Mouse (Mus musculus) hindbrain, postnatal 0 days (tissue): ENCODE data around the gene Dmxl2. TPM values are rescaled to one million over a fixed set of nuclear protein-coding genes. Genes with fewer than 3 reads are reported as not detected.

Source experiments
- ATAC-seq: fragments of 200-750 bp; cut with Nextera tagmentation; 2 replicates; pipeline ENCODE4 v1.8.0; 2017; ENCODE audit warnings: mild to moderate bottlenecking, moderate TSS enrichment, moderate library complexity
- DNase-seq: peaks from one replicate; pipeline ENCODE4 v3.0.0-alpha.2; 2015; ENCODE audit warnings: low spot score
- H3K27ac ChIP-seq: fragments of 300-500 bp; sonication (generic); 2 replicates; pipeline ENCODE4 v1.5.1; 2014; ENCODE audit warnings: mild to moderate bottlenecking
- H3K27me3 ChIP-seq: fragments of 300-500 bp; sonication (generic); 2 replicates; pipeline ENCODE4 v1.6.1; 2014; ENCODE audit warnings: low read length, mixed read lengths; ENCODE audit not compliant: insufficient read depth
- H3K36me3 ChIP-seq: fragments of 300-500 bp; sonication (generic); 2 replicates; pipeline ENCODE4 v1.6.1; 2014; ENCODE audit warnings: low read length, mixed read lengths; ENCODE audit not compliant: insufficient read depth
- H3K4me1 ChIP-seq: fragments of 300-500 bp; sonication (generic); 2 replicates; pipeline ENCODE4 v1.6.1; 2014; ENCODE audit warnings: antibody characterized with exemption, low read length, mixed read lengths; ENCODE audit not compliant: insufficient read depth
- H3K4me2 ChIP-seq: fragments of 300-500 bp; sonication (generic); 2 replicates; pipeline ENCODE4 v1.6.1; 2014; ENCODE audit warnings: low read depth, mild to moderate bottlenecking, low read length, moderate library complexity, mixed read lengths
- H3K4me3 ChIP-seq: fragments of 300-500 bp; sonication (generic); 2 replicates; pipeline ENCODE4 v1.5.1; 2014; ENCODE audit warnings: low read length
- H3K9ac ChIP-seq: fragments of 300-500 bp; sonication (generic); replicated peaks from 2 replicates; pipeline ENCODE4 v1.6.1; 2014; ENCODE audit warnings: mild to moderate bottlenecking, low read length, moderate library complexity, mixed read lengths
- H3K9me3 ChIP-seq: fragments of 300-500 bp; sonication (generic); 2 replicates; pipeline ENCODE4 v1.6.1; 2016; ENCODE audit warnings: low read length, mixed read lengths
- CTCF ChIP-seq: IDR thresholded peaks from 2 replicates; pipeline ENCODE4 v1.5.1; 2016; ENCODE audit warnings: antibody characterized with exemption, control low read depth, low read depth
- WGBS: fragments of 180-500 bp; shearing (Covaris S2); extraction: QIAGEN DNeasy Blood & Tissue Kit; methylation state at CpG from one replicate; pipeline ENCODE4 v1.1.7; 2014; 5-methylcytosine and 5-hydroxymethylcytosine counted together
- polyA plus RNA-seq: library from polyadenylated mRNA; unstranded; fragments of >200 nt; fragmentation: Nextera tagmentation; extraction: Ambion mirVana; gene quantifications from 2 replicates; pipeline ENCODE4 v1.2.1, GENCODE M21; 2015
- total RNA-seq: library from RNA; depleted of rRNA; stranded (reverse); fragments of >200 nt; gene quantifications from 2 replicates; pipeline ENCODE4 v1.2.3, GENCODE M21; 2014; rRNA removed

The Dmxl2 gene
- total and polyA plus RNA-seq, 2 experiments from 2014 or later = 46.2 to 124 TPM

- no peaks in the 10 kb centered on the region for H3K9me3 ChIP-seq
- no peaks in the 10 kb centered on the region for H3K27me3 ChIP-seq
- ATAC-seq (no peak), DNase-seq (no peak)
- no peak overlapping the region for H3K9ac ChIP-seq
- WGBS = 78% methylated on average over 7 of the region's 7 CpGs
- no peaks in the 10 kb centered on the region for H3K36me3 ChIP-seq
- no peak overlapping the region for H3K4me2 ChIP-seq
- no peak overlapping the region for H3K27ac ChIP-seq
- H3K4me3 ChIP-seq = no peak overlapping the region
- no peaks in the 10 kb centered on the region for H3K4me1 ChIP-seq
- TF ChIP-seq CTCF = no peak
Measured at GRCm38 (mm10) chr9:54342026-54342425, 159.4 kb downstream of the Dmxl2 start.

GRCm38 (mm10) chr9:54336532-54337144 is 164.8 kb downstream of the Dmxl2 start:
- DNase-seq (peak; percentile 90), ATAC-seq (peak; percentile 64; the same call in 1 of the 2 replicates)
- no peak overlapping the region for H3K9ac ChIP-seq
- no peak overlapping the region for H3K4me3 ChIP-seq
- no peak overlapping the region for H3K4me2 ChIP-seq
- peak; percentile 87 for TF ChIP-seq CTCF
- H3K27ac ChIP-seq = no peak overlapping the region
- no peaks in the 10 kb centered on the region for H3K4me1 ChIP-seq
- no peaks in the 10 kb centered on the region for H3K9me3 ChIP-seq
- WGBS = 52% methylated on average over 6 of the region's 6 CpGs
- no peaks in the 10 kb centered on the region for H3K36me3 ChIP-seq
- no peaks in the 10 kb centered on the region for H3K27me3 ChIP-seq

DNA sequence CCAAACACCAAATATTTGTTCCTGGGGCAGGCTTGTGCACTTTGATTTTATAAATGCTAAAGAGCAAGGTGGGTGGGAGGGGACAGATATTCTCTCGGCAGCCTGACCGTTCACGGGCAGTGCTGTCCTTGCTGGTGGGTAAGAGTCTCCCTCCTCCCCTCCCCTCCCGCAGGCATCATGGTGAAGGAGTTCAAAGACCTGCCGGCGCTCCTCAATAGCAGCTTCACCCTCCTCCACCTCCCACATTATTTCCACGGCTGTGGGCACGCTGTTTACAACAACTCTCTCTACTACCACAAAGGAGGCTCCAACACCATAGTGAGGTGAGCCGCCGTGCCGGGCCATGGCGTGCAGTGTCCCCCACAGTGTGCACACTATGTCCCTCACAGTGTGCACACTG is 165.8 kb downstream of the Dmxl2 start:
- Histone ChIP-seq H3K4me1 (no peaks in the 10 kb centered on the region), H3K27ac (no peak overlapping the region), H3K4me3 (no peak overlapping the region), H3K9ac (no peak overlapping the region), H3K36me3 (no peaks in the 10 kb centered on the region), H3K4me2 (no peak overlapping the region), H3K9me3 (no peaks in the 10 kb centered on the region), H3K27me3 (no peaks in the 10 kb centered on the region)
- no peak for TF ChIP-seq CTCF
- no peak for DNase-seq
- 26% methylated on average over 12 of the region's 12 CpGs for WGBS
- ATAC-seq = no peak

- no peaks in the 10 kb centered on the region for H3K27me3 ChIP-seq
- no peaks in the 10 kb centered on the region for H3K36me3 ChIP-seq
- H3K4me1 ChIP-seq = no peaks in the 10 kb centered on the region
- H3K9me3 ChIP-seq = no peaks in the 10 kb centered on the region
- H3K9ac ChIP-seq = no peak overlapping the region
- no peak overlapping the region for H3K4me3 ChIP-seq
- ATAC-seq (no peak), DNase-seq (no peak)
- TF ChIP-seq CTCF = no peak
- 93% methylated on average over 7 of the region's 7 CpGs for WGBS
- H3K27ac ChIP-seq = no peak overlapping the region
- H3K4me2 ChIP-seq = no peak overlapping the region
Measured at GRCm38 (mm10) chr9:54329201-54329600, 172.2 kb downstream of the Dmxl2 start.

DNA sequence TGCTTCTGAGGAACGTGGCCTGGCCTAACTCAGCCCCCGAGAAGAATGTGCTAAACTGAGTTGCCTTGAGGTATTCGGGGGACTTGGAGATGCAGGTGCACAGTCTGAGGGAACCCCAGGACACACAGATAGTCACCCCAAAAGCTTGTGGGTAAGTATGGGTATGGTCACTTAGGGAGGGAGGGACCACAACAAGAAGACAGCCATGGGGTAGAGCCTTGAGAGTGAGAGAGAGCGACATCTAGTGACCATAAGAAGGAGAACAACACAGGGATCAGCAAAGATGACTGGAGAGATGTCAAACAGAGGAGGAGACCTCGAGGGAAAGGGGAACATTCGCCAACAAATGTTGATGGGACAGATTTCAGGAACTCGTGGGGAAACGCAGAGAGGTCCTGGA is 178.0 kb downstream of the Dmxl2 start:
- Histone ChIP-seq H3K4me2 (no peak overlapping the region), H3K4me1 (no peaks in the 10 kb centered on the region), H3K9me3 (no peaks in the 10 kb centered on the region), H3K27ac (no peak overlapping the region), H3K36me3 (no peaks in the 10 kb centered on the region), H3K4me3 (no peak overlapping the region), H3K9ac (no peak overlapping the region), H3K27me3 (no peaks in the 10 kb centered on the region)
- TF ChIP-seq CTCF = peak; percentile 73
- DNase-seq (peak; percentile 39), ATAC-seq (no peak)
- WGBS = 46% methylated on average over 8 of the region's 8 CpGs

GRCm38 (mm10) chr9:54316363-54316762 is 185.1 kb downstream of the Dmxl2 start:
- H3K27me3 ChIP-seq = no peaks in the 10 kb centered on the region
- TF ChIP-seq CTCF = peak; percentile 60
- DNase-seq = peak; percentile 29
- no peaks in the 10 kb centered on the region for H3K9me3 ChIP-seq
- no peak overlapping the region for H3K4me3 ChIP-seq
- H3K36me3 ChIP-seq = no peaks in the 10 kb centered on the region
- no peaks in the 10 kb centered on the region for H3K4me1 ChIP-seq
- H3K4me2 ChIP-seq = no peak overlapping the region
- WGBS = 76% methylated on average over 9 of the region's 9 CpGs
- H3K27ac ChIP-seq = no peak overlapping the region
- no peak for ATAC-seq
- H3K9ac ChIP-seq = no peak overlapping the region

Other genes starting within 250 kb of the Dmxl2 start
- gene Cyp19a1, start 233.5 kb downstream of the Dmxl2 start, total RNA-seq = not detected in 2 replicates
- not detected in 2 replicates for gene Cyp19a1, start 233.5 kb downstream of the Dmxl2 start, polyA plus RNA-seq
- gene Gldn, start 215.1 kb downstream of the Dmxl2 start, total RNA-seq = 0.21 and 1.7 TPM in 2 replicates
- gene Gldn, start 215.1 kb downstream of the Dmxl2 start, polyA plus RNA-seq = 0.72 and 0.78 TPM in 2 replicates
- not detected in 2 replicates for gene Sh2d7, start 37.4 kb upstream of the Dmxl2 start, total RNA-seq
- 0.09 TPM in 1 of 2 replicates, not detected in the other for gene Sh2d7, start 37.4 kb upstream of the Dmxl2 start, polyA plus RNA-seq
- 43.4 and 53.8 TPM in 2 replicates for gene Cib2, start 58.6 kb upstream of the Dmxl2 start, total RNA-seq
- 88.1 and 89.9 TPM in 2 replicates for gene Cib2, start 58.6 kb upstream of the Dmxl2 start, polyA plus RNA-seq
- 87.8 and 94.2 TPM in 2 replicates for gene Idh3a, start 84.7 kb upstream of the Dmxl2 start, total RNA-seq
- 208 and 217 TPM in 2 replicates for gene Idh3a, start 84.7 kb upstream of the Dmxl2 start, polyA plus RNA-seq
- gene Acsbg1, start 160.2 kb upstream of the Dmxl2 start, total RNA-seq = 101 and 106 TPM in 2 replicates
- 57.1 and 67.4 TPM in 2 replicates for gene Acsbg1, start 160.2 kb upstream of the Dmxl2 start, polyA plus RNA-seq
- gene Dnaja4, start 197.2 kb upstream of the Dmxl2 start, total RNA-seq = 5.5 and 11.3 TPM in 2 replicates
- 6.2 and 6.7 TPM in 2 replicates for gene Dnaja4, start 197.2 kb upstream of the Dmxl2 start, polyA plus RNA-seq
- gene Wdr61, start 232.9 kb upstream of the Dmxl2 start, total RNA-seq = 35.6 and 37.9 TPM in 2 replicates
- 88.5 and 96.7 TPM in 2 replicates for gene Wdr61, start 232.9 kb upstream of the Dmxl2 start, polyA plus RNA-seq